Mouse (Mus musculus) large intestine, adult 2 months (tissue): ENCODE data around the gene Rnaseh2a. TPM values are rescaled to one million over a fixed set of nuclear protein-coding genes. Genes with fewer than 3 reads are reported as not detected.

Source experiments
- DNase-seq: peaks from one replicate; pipeline ENCODE4 v3.0.0-alpha.2; 2012; ENCODE audit warnings: low read depth, low spot score
- WGBS: fragments of 180-500 bp; shearing (Covaris S2); methylation state at CpG from one replicate; pipeline ENCODE4 v1.1.7; 2018; 5-methylcytosine and 5-hydroxymethylcytosine counted together
- polyA plus RNA-seq: library from polyadenylated mRNA; depleted of rRNA; stranded (reverse); fragments of >200 nt; gene quantifications from 2 replicates; pipeline ENCODE4 v1.2.3, GENCODE M21; 2012

The Rnaseh2a gene
- polyA plus RNA-seq, 1 experiment, result 48.2 TPM

GRCm38 (mm10) chr8:84970135-84970790, 696 bp upstream of the Rnaseh2a start:
- DNase-seq, result no peak
- 5% methylated on average over 21 of the region's 21 CpGs for WGBS

DNA sequence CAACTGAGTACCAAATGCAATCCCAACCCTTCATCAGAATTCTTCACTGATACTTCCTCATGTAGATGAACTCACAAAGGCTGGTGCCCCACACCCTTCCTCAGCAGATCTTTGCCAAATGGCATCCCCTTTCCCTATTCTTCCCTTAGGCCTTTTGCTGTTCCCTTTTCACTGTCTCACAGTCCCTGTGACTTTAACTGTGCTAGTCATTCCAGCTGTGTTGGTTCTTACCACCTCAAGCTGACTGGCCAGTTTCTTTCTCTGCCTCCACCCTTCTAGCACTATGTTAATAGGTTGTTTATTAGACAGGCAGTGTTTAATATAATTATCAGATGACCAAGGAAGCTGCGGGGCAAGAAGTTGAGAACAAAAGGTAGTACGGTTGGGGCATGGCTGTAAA, 917 bp downstream of the Rnaseh2a start:
- no peak for DNase-seq
- WGBS, result 2% methylated on average over 2 of the region's 2 CpGs

GRCm38 (mm10) chr8:84967532-84968304, 1.8 kb downstream of the Rnaseh2a start:
- no peak for DNase-seq
- WGBS, result 91% methylated on average over 13 of the region's 13 CpGs

- DNase-seq, result no peak
- 38% methylated on average over 3 of the region's 3 CpGs for WGBS
These were observed 3.0 kb downstream of the Rnaseh2a start for GRCm38 (mm10) chr8:84966603-84967002.

- WGBS, result under 1% methylated on average over 41 of the region's 41 CpGs
- no peak for DNase-seq
These were observed 3.8 kb downstream of the Rnaseh2a start for GRCm38 (mm10) chr8:84965731-84966291.

DNA sequence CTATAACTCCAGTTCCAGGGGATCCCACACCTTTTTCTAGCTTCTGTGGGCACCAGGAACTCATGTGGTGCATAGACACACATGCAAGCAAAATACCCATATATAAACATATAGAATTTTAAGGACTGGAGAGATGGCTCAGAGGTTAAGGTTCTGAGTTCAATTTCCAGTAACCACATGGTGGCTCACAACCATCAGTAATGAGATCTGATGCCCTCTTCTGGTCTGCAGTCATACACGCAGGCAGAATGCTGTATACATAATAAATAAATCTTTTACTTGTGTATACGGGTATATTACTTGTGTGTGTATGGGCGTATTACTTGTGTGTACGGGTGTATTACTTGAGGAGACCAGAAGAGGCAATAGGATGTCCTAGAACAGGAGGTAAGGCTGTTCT, 5.6 kb downstream of the Rnaseh2a start:
- 51% methylated on average over 4 of the region's 4 CpGs for WGBS
- no peak for DNase-seq

DNA sequence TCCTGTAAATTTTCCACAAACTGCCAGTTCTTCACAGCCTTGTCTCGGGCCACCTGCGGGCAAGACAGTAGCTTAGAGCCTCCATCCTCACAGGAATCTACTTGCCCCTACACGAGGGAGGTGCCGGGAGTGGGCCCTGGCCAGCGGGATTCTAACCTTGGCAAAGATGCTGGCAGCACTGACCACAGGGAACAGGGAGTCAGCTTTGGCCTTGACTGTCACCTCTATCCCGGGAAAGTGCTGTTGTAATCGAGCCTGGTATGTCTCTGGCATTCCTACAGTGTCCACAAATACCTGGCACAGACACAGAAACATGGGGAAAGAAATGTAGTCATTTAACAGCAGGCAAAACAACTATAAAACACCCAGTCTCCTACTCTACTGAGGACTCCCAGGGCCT, 9.8 kb downstream of the Rnaseh2a start:
- 78% methylated on average over 7 of the region's 7 CpGs for WGBS
- DNase-seq, result no peak

GRCm38 (mm10) chr8:84956768-84957167, 12.8 kb downstream of the Rnaseh2a start:
- WGBS, result 54% methylated on average over 2 of the region's 2 CpGs
- DNase-seq, result no peak

GRCm38 (mm10) chr8:84952612-84953255, 16.8 kb downstream of the Rnaseh2a start:
- no peak for DNase-seq
- 6% methylated on average over 18 of the region's 18 CpGs for WGBS

DNA sequence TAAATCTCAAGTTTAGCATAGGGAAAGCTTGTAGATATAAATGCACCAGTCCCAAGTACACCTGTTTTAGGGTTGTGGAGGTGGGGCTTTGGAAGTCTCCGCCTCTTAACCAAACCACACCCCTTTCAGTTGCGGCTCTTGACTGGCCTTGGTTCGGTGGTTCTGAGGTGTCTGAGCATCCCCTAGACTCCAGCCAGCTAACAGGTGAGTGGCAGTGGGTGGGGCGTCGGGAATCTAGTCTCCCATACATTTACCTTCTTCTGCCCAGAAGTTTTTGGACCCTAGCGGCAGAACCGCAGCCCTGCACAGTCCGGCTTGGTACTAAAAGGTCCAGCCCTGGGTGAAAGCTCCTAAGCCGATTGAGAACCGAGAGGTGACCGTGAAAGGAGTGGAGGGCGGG, 19.8 kb downstream of the Rnaseh2a start:
- 21% methylated on average over 12 of the region's 12 CpGs for WGBS
- DNase-seq, result no peak

- no peak for DNase-seq
- 9% methylated on average over 9 of the region's 9 CpGs for WGBS
These were observed 22.4 kb downstream of the Rnaseh2a start for GRCm38 (mm10) chr8:84947241-84947545.

DNA sequence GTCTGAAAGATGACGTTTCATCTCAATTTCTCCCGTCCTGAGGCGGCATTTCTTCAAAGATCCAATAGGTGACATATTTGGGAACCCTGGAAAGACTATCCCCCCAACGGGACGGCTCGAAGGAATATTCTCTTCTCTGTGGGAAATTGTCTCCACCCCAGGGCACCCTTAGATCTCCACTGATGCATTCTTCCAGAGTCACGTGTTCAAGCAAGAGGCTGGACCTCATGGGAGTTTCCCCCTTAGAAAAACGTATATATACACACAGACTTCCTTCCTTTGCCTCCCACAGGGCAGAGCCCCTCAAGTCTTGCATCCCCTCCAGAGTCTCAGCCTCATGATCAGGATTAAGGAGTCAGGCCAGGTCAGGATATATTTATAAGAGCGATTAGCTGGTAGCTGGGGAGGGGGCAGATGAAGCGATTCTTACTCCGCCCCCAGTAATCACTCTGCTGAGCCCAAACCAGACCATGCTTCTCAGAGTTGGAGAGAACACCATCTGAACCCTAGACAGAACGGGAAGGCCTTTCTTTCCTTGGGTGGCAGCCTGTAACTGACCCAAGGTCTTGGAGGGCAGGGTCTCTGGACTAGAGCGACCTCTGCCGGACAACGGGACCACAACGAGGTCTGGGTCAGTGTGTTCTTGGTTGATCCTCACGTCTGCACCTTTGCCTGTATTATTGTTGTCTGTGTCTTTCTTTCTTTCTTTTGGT, 22.9 kb downstream of the Rnaseh2a start, which contains the start of gene Rtbdn:
TSS of gene Rtbdn (plus strand) at position 464 of the 713 bp plus-strand sequence.
- DNase-seq, result no peak
- WGBS, result 17% methylated on average over 17 of the region's 17 CpGs

DNA sequence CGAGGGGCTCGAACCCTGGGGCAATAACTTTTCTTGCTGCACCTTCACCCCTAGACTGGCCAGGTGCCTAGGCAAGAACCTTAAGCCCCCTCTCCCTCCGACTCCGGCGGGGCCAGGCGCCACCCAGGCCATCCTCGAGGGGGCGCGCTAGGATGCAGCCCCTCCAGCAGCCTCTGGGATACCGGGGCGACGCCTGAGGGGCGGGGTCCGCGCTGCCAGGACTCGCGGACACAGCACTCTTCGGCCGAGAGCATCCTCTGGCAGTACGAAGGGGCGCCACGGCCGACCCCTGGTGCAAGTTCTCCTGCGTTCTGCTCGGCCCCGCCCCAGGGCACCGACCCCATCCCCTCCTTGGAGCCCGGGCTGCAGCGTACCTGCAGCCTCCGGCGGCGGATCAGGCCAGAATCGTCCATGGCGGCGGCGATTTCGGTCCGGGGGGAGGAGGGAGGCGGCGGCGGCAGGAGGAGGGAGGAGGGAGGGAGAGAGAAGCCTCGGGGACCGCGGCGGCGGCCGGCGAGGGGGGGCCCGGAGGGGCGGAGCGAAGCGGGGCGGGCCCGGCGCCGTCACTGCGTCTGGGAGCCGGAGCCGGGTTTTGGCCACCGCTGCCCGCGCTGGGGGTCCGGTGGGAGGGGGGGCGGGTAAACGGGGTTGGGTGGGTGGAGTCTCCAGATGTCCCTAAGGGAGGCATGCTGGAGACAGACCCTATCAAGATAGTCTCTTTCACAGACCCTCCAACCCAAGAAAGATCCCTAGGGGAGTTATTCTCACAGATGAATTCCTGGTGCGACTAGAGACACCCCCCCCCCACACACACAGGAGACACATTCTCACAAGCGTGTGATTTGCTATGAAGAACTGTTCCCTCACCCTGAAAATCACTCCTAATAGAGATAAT, 23.7 kb downstream of the Rnaseh2a start:
- WGBS, result under 1% methylated on average over 58 of the region's 67 CpGs
- DNase-seq, result no peak

- WGBS, result 10% methylated on average over 11 of the region's 11 CpGs
- no peak for DNase-seq
These were observed 24.3 kb downstream of the Rnaseh2a start for GRCm38 (mm10) chr8:84945235-84945632.

DNA sequence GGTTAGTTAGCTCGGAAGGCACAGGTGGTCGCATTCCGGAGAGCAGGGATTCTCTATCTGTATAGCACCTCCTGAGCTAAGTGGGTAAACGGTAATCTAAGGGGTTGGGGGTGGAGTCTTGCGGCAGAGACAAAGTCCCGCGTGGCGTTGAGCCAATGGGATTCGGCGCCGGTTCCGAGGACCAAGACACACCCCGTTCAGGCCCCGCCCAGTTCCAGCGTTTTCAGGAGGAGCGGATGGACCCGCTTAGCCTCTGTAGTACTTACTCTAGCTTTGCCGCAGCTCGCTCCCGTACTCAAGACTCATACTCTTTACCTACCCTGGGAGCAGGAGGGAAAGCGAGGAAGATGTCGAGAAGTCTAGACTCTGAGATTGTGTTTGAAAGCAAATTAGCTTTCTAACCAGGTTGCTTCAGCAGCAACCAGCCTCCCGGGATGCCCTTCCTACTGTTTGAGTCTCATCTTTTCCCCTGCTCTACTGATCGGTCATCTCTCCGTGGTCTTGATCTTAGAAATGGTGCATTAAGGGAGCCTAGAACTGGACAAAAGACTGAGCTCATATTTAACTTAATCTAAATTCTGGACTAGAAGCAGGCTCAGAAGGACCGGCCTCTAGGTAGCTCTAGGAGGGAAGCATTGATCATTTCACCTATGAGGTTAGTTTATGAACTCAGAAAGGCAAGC, 24.9 kb downstream of the Rnaseh2a start:
- no peak for DNase-seq
- 3% methylated on average over 26 of the region's 26 CpGs for WGBS

DNA sequence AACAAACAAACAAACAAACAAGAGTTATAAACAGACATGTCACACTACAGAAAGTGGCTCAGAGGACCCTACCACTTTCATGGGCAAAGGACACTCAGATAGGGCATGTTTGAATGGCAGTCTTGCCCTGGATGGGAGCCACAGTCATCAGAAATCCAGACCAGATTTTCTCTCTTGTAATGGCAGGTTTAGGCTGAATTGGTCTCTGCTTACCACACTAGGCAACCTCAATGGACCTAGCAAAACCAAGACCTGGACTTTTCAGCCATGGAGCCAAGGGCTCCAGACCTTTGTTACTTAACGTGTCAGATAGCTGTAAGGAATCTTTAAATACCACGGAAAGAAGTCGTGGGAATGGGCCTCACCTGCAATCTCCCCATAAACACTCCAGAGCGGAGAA, 25.9 kb downstream of the Rnaseh2a start:
- 22% methylated on average over 4 of the region's 4 CpGs for WGBS
- no peak for DNase-seq

GRCm38 (mm10) chr8:84937620-84938485, 31.7 kb downstream of the Rnaseh2a start:
- no peak for DNase-seq
- WGBS, result 56% methylated on average over 13 of the region's 13 CpGs
